Mouse (Mus musculus): ENCODE data around the gene Artn.

Gene Artn

GRCm38 (mm10) chr4:117929391-117929881 is at the start of gene Artn:
Gene Artn (minus strand): TSS chr4:117929763.
- TF ChIP-seq GATA4 (IDR thresholded peaks at IDR 0.05; ENCODE audit: insufficient replicate concordance, low read length): no peak

- TF ChIP-seq GATA4 (IDR thresholded peaks at IDR 0.05; ENCODE audit: insufficient replicate concordance, low read length): no peak
These were observed 49.6 kb upstream of the Artn start for GRCm38 (mm10) chr4:117979181-117979580.

- TF ChIP-seq GATA4 (IDR thresholded peaks at IDR 0.05; ENCODE audit: insufficient replicate concordance, low read length): no peak
These were observed 48.7 kb upstream of the Artn start for GRCm38 (mm10) chr4:117978282-117978681.

GRCm38 (mm10) chr4:117977841-117978240 is 48.3 kb upstream of the Artn start:
- no peak for TF ChIP-seq GATA4 (IDR thresholded peaks at IDR 0.05; ENCODE audit: insufficient replicate concordance, low read length)

- TF ChIP-seq GATA4 (IDR thresholded peaks at IDR 0.05; ENCODE audit: insufficient replicate concordance, low read length): no peak
These were observed 47.8 kb upstream of the Artn start for GRCm38 (mm10) chr4:117977371-117977770.

- TF ChIP-seq GATA4 (IDR thresholded peaks at IDR 0.05; ENCODE audit: insufficient replicate concordance, low read length): no peak
These were observed 46.3 kb upstream of the Artn start for GRCm38 (mm10) chr4:117975820-117976219.

GRCm38 (mm10) chr4:117974719-117975118 is 45.2 kb upstream of the Artn start:
- TF ChIP-seq GATA4 (IDR thresholded peaks at IDR 0.05; ENCODE audit: insufficient replicate concordance, low read length): no peak

- no peak for TF ChIP-seq GATA4 (IDR thresholded peaks at IDR 0.05; ENCODE audit: insufficient replicate concordance, low read length)
These were observed 43.4 kb upstream of the Artn start for GRCm38 (mm10) chr4:117972999-117973398.

- no peak for TF ChIP-seq GATA4 (IDR thresholded peaks at IDR 0.05; ENCODE audit: insufficient replicate concordance, low read length)
These were observed 34.9 kb upstream of the Artn start for GRCm38 (mm10) chr4:117964346-117965025.

- no peak for TF ChIP-seq GATA4 (IDR thresholded peaks at IDR 0.05; ENCODE audit: insufficient replicate concordance, low read length)
These were observed 27.9 kb upstream of the Artn start for GRCm38 (mm10) chr4:117957492-117957891.

GRCm38 (mm10) chr4:117947493-117947892 is 17.9 kb upstream of the Artn start:
- TF ChIP-seq GATA4 (IDR thresholded peaks at IDR 0.05; ENCODE audit: insufficient replicate concordance, low read length): no peak

- no peak for TF ChIP-seq GATA4 (IDR thresholded peaks at IDR 0.05; ENCODE audit: insufficient replicate concordance, low read length)
These were observed 17.2 kb upstream of the Artn start for GRCm38 (mm10) chr4:117946639-117947305.

- TF ChIP-seq GATA4 (IDR thresholded peaks at IDR 0.05; ENCODE audit: insufficient replicate concordance, low read length): no peak
These were observed 13.8 kb upstream of the Artn start for GRCm38 (mm10) chr4:117943317-117943716.

- TF ChIP-seq GATA4 (IDR thresholded peaks at IDR 0.05; ENCODE audit: insufficient replicate concordance, low read length): no peak; the same call in 1 of the 2 replicates
These were observed 7.4 kb upstream of the Artn start for GRCm38 (mm10) chr4:117936964-117937363.

- TF ChIP-seq GATA4 (IDR thresholded peaks at IDR 0.05; ENCODE audit: insufficient replicate concordance, low read length): no peak
These were observed 4.5 kb upstream of the Artn start for GRCm38 (mm10) chr4:117934081-117934480.

GRCm38 (mm10) chr4:117933248-117933647 is 3.7 kb upstream of the Artn start:
- no peak for TF ChIP-seq GATA4 (IDR thresholded peaks at IDR 0.05; ENCODE audit: insufficient replicate concordance, low read length)
